Mouse (Mus musculus): ENCODE data around the gene Cntn1.

DNA sequence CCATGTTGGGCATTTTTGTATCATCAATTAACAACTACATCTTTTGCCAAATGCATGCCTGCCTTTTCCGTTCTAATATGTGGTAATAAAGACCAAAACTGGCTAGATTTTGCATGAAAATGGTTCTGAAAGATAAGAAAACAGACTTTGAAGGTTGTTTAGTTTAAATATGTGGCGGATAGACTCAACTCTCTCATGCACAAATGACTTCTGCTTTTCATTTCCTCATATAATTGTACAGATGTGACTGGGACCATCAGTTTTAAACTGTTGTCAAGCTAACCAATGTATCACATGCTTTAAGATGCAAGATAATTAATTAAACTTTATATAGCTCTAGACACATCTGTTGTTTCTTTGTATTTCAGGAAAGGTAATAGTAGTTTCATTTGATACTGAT lies 290.5 kb downstream of the Cntn1 start:
- TF ChIP-seq EP300 (optimal IDR thresholded peaks at IDR 0.05) (no peak), CTCF (IDR thresholded peaks at IDR 0.05; ENCODE audit: low read depth) (no peak)
